Mouse (Mus musculus): ENCODE measurements around the gene Elmsan1.

DNA sequence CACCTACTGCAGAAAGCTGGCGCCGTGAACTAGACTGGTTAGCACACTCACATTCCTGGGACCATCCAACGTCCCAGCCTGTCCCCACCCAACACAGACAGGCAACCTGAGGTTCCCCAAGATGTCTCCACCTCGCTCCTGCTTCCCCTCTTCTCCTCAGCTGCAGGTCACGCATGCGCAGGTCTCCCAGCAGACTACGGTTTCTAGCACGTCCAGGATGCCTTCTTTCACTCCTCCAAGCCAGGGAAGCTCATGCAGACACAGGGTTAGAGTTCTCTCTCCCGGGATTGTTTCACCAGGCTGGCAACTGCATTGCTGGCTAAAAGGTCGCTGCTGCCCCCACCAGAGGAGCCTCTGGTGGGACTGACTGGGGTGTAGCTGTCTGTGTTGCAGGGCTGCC lies 19.8 kb downstream of the Elmsan1 start:
- TF ChIP-seq HCFC1 (IDR thresholded peaks at IDR 0.05; ENCODE audit: borderline replicate concordance, insufficient read depth, low read length): no peak
- no peak for TF ChIP-seq ZNF384 (IDR thresholded peaks at IDR 0.05; ENCODE audit: low read depth, low read length)
- TF ChIP-seq CHD2 (IDR thresholded peaks at IDR 0.05; ENCODE audit: low read depth, low read length): no peak
- no peak for TF ChIP-seq MAFK (IDR thresholded peaks at IDR 0.05; ENCODE audit: insufficient read depth, low read depth, low read length)

All from ES-E14 (cell line).